Mouse (Mus musculus) megakaryocyte-erythroid progenitor cell, adult 5-6 weeks (primary cell): ENCODE results near the gene Herc6. TPM values are rescaled to one million over a fixed set of nuclear protein-coding genes. Genes with fewer than 3 reads are reported as not detected.
A peak's percentile ranks its signal among the peaks of the same experiment; 100 is the strongest.

Experiments used
- ATAC-seq: replicated peaks from 2 replicates; pipeline ENCODE4 v1.8.0; 2016; ENCODE audit warnings: mild to moderate bottlenecking, inconsistent platforms; ENCODE audit not compliant: severe bottlenecking, poor library complexity, low FRiP score, low TSS enrichment
- total RNA-seq, 2 experiments: library from RNA; stranded (forward) in 1 of 2; stranded (reverse) in 1 of 2; fragments of 200-1000, 215-1000 nt in 1 of 2; fragments of >200 nt in 1 of 2; fragmentation: Nextera tagmentation in 1 of 2; gene quantifications; 2 replicates each; pipeline ENCODE4 v1.2.3; 2014 to 2017

Gene Herc6
- total RNA-seq, 2 experiments from 2014 or later = 11.6 to 35.6 TPM

DNA sequence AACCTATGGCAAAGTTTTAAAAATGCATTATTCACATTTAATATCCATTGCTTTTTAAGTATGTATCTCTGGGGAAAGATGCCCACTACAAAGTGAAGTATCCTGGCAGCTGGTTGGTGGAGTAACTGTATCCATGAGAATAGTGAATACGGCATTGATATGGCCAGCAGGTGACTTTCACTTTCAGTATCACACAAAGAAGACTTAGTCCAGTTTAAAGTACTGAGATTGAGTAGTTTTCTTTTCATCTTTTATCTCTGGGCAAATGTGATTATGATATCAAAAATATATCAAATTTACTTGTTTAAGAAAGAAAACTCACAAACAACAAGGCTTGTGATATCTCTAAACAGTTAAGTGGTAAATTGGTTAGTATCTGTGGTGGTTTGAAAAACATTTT, 125.9 kb downstream of the Herc6 start:
- ATAC-seq = no peak

DNA sequence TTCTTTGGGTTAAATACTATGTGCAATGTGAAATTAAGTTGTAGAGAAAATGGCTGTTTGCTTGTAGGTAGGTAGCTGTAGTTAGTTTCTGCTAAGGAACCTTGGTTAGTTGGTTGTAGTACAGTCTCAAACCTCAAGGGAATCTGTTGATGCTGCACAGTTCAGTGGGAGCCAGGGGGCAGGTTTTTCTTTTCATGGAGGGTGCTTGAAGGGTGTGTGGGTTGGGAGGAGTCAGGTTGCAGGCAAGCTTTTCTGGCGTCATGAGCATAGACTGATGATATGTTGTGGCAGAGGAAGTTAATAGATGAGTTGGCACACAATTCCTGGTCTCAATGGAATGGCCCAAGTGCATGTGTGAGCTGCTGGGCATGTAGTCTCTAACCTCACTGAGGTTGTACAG, 130.9 kb downstream of the Herc6 start:
- peak; percentile 89 for ATAC-seq

Other genes starting within 250 kb of the Herc6 start
- gene Vmn1r17, start 217.3 kb upstream of the Herc6 start, total RNA-seq (2014; fragmentation: Nextera tagmentation) = not detected in 2 replicates
- gene Vmn1r17, start 217.3 kb upstream of the Herc6 start, total RNA-seq (2017) = not detected in 2 replicates
- not detected in 2 replicates for gene Vmn1r18, start 185.2 kb upstream of the Herc6 start, total RNA-seq (2014; fragmentation: Nextera tagmentation)
- gene Vmn1r18, start 185.2 kb upstream of the Herc6 start, total RNA-seq (2017) = not detected in 2 replicates
- not detected in 2 replicates for gene Vmn1r19, start 177.2 kb upstream of the Herc6 start, total RNA-seq (2014; fragmentation: Nextera tagmentation)
- gene Vmn1r19, start 177.2 kb upstream of the Herc6 start, total RNA-seq (2017) = not detected in 2 replicates
- not detected in 2 replicates for gene Vmn1r20, start 152.1 kb upstream of the Herc6 start, total RNA-seq (2014; fragmentation: Nextera tagmentation)
- gene Vmn1r20, start 152.1 kb upstream of the Herc6 start, total RNA-seq (2017) = not detected in 2 replicates
- 0.79 and 2.2 TPM in 2 replicates for gene Ppm1k, start 45.5 kb upstream of the Herc6 start, total RNA-seq (2014; fragmentation: Nextera tagmentation)
- 6.1 and 15.3 TPM in 2 replicates for gene Ppm1k, start 45.5 kb upstream of the Herc6 start, total RNA-seq (2017)
- gene Pyurf, start 111.1 kb downstream of the Herc6 start, total RNA-seq (2014; fragmentation: Nextera tagmentation) = 8.5 and 9.4 TPM in 2 replicates
- gene Pyurf, start 111.1 kb downstream of the Herc6 start, total RNA-seq (2017) = 10.0 and 16.8 TPM in 2 replicates
- 27.4 and 34.8 TPM in 2 replicates for gene Lancl2, start 121.5 kb downstream of the Herc6 start, total RNA-seq (2014; fragmentation: Nextera tagmentation)
- gene Lancl2, start 121.5 kb downstream of the Herc6 start, total RNA-seq (2017) = 43.6 and 52.4 TPM in 2 replicates
- gene Vopp1, start 244.2 kb downstream of the Herc6 start, total RNA-seq (2014; fragmentation: Nextera tagmentation) = 22.6 and 23.6 TPM in 2 replicates
- gene Vopp1, start 244.2 kb downstream of the Herc6 start, total RNA-seq (2017) = 28.2 and 30.6 TPM in 2 replicates